Mouse (Mus musculus): ENCODE data around the gene Ddx54. TPM values are rescaled to one million over a fixed set of nuclear protein-coding genes. Genes with fewer than 3 reads are reported as not detected.

Gene Ddx54
- polyA plus RNA-seq (2015; fragmentation: Nextera tagmentation; extraction: Ambion mirVana) = 47.2 and 52.2 TPM in 2 replicates

- H3K9me3 ChIP-seq (replicated peaks) = no peaks in the 10 kb centered on the region
- peaks cover 38% of the 10 kb centered on the region for H3K36me3 ChIP-seq
- peak within 1 kb of the TSS; percentile 91 for H3K27ac ChIP-seq
- peak within 1 kb of the TSS; percentile 59 for H3K9ac ChIP-seq
- no peaks in the 10 kb centered on the region for H3K27me3 ChIP-seq
- peak within 1 kb of the TSS; percentile 86 for H3K4me2 ChIP-seq
- H3K4me3 ChIP-seq (replicated peaks) = peak within 1 kb of the TSS; percentile 63
- peaks cover 28% of the 10 kb centered on the region for H3K4me1 ChIP-seq
- under 1% methylated on average over 22 of the region's 22 CpGs for WGBS
- ATAC-seq (replicated peaks; ENCODE audit: low FRiP score) = peak; percentile 89
These were observed at the start of gene Ddx54, which contains the start of gene Rita1 for GRCm38 (mm10) chr5:120612442-120612821. Gene Ddx54 (plus strand): TSS chr5:120612739. Gene Rita1 (minus strand): TSS chr5:120612589.

GRCm38 (mm10) chr5:120562956-120563913, 49.3 kb upstream of the Ddx54 start:
- no peak overlapping the region for H3K4me3 ChIP-seq (replicated peaks)
- H3K36me3 ChIP-seq = no peaks in the 10 kb centered on the region
- H3K9ac ChIP-seq = no peak overlapping the region
- no peaks in the 10 kb centered on the region for H3K27me3 ChIP-seq
- no peaks in the 10 kb centered on the region for H3K9me3 ChIP-seq (replicated peaks)
- peak; percentile 69 for ATAC-seq (replicated peaks; ENCODE audit: low FRiP score)
- WGBS = 11% methylated on average over 28 of the region's 28 CpGs
- peaks cover 96% of the 10 kb centered on the region for H3K4me1 ChIP-seq
- H3K27ac ChIP-seq = peak overlapping the region; percentile 97
- H3K4me2 ChIP-seq = peak overlapping the region; percentile 40

- Histone ChIP-seq H3K27me3 (no peaks in the 10 kb centered on the region), H3K4me2 (peak overlapping the region; percentile 40; the same call in 1 of the 2 replicates), H3K27ac (peak overlapping the region; percentile 97), H3K4me1 (peaks cover 96% of the 10 kb centered on the region), H3K9me3 (replicated peaks) (no peaks in the 10 kb centered on the region), H3K4me3 (replicated peaks) (no peak overlapping the region), H3K36me3 (no peaks in the 10 kb centered on the region), H3K9ac (no peak overlapping the region)
- WGBS = 20% methylated on average over 4 of the region's 4 CpGs
- no peak for ATAC-seq (replicated peaks; ENCODE audit: low FRiP score)
These were observed 48.6 kb upstream of the Ddx54 start for GRCm38 (mm10) chr5:120563914-120564311.

- no peak overlapping the region for H3K4me3 ChIP-seq (replicated peaks)
- peaks cover 96% of the 10 kb centered on the region for H3K4me1 ChIP-seq
- H3K27ac ChIP-seq = peak overlapping the region; percentile 82
- no peak for ATAC-seq (replicated peaks; ENCODE audit: low FRiP score)
- H3K4me2 ChIP-seq = 0 out of 2 replicates have a peak overlapping the region, but pooled peaks have one; percentile 9
- H3K9ac ChIP-seq = 0 out of 2 replicates have a peak overlapping the region, but pooled peaks have one; percentile 21
- WGBS = 39% methylated on average over 15 of the region's 15 CpGs
- H3K36me3 ChIP-seq = no peaks in the 10 kb centered on the region
- H3K9me3 ChIP-seq (replicated peaks) = no peaks in the 10 kb centered on the region
- H3K27me3 ChIP-seq = no peaks in the 10 kb centered on the region
These were observed 47.2 kb upstream of the Ddx54 start for GRCm38 (mm10) chr5:120565171-120565905.

- no peak for ATAC-seq (replicated peaks; ENCODE audit: low FRiP score)
- Histone ChIP-seq H3K27ac (peak overlapping the region; percentile 82), H3K27me3 (no peaks in the 10 kb centered on the region), H3K9ac (0 out of 2 replicates have a peak overlapping the region, but pooled peaks have one; percentile 21), H3K4me2 (no peak overlapping the region), H3K36me3 (no peaks in the 10 kb centered on the region), H3K9me3 (replicated peaks) (no peaks in the 10 kb centered on the region), H3K4me3 (replicated peaks) (no peak overlapping the region), H3K4me1 (peaks cover 96% of the 10 kb centered on the region)
- 52% methylated on average over 5 of the region's 5 CpGs for WGBS
These were observed 46.4 kb upstream of the Ddx54 start for GRCm38 (mm10) chr5:120566101-120566500.

- no peak for ATAC-seq (replicated peaks; ENCODE audit: low FRiP score)
- Histone ChIP-seq H3K4me3 (replicated peaks) (no peak overlapping the region), H3K9me3 (replicated peaks) (no peaks in the 10 kb centered on the region), H3K36me3 (no peaks in the 10 kb centered on the region), H3K27ac (peak overlapping the region; percentile 82), H3K27me3 (no peaks in the 10 kb centered on the region), H3K4me1 (peaks cover 99% of the 10 kb centered on the region), H3K9ac (no peak overlapping the region), H3K4me2 (no peak overlapping the region)
- WGBS = 33% methylated on average over 9 of the region's 9 CpGs
These were observed 45.8 kb upstream of the Ddx54 start for GRCm38 (mm10) chr5:120566681-120567252.

- peak overlapping the region; percentile 10; the same call in 1 of the 2 replicates for H3K4me2 ChIP-seq
- no peaks in the 10 kb centered on the region for H3K36me3 ChIP-seq
- peaks cover 97% of the 10 kb centered on the region for H3K4me1 ChIP-seq
- WGBS = 10% methylated on average over 21 of the region's 21 CpGs
- peak overlapping the region; percentile 82 for H3K27ac ChIP-seq
- no peak overlapping the region for H3K4me3 ChIP-seq (replicated peaks)
- H3K27me3 ChIP-seq = 0 out of 2 replicates have a peak, but pooled peaks cover under 1% of the 10 kb centered on the region
- H3K9ac ChIP-seq = no peak overlapping the region; the same call in 1 of the 2 replicates
- no peaks in the 10 kb centered on the region for H3K9me3 ChIP-seq (replicated peaks)
- ATAC-seq (replicated peaks; ENCODE audit: low FRiP score) = no peak
These were observed 45.3 kb upstream of the Ddx54 start for GRCm38 (mm10) chr5:120567253-120567701.

GRCm38 (mm10) chr5:120567761-120568211, 44.8 kb upstream of the Ddx54 start:
- Histone ChIP-seq H3K9me3 (replicated peaks) (no peaks in the 10 kb centered on the region), H3K4me1 (peaks cover 95% of the 10 kb centered on the region), H3K4me2 (peak overlapping the region; percentile 10), H3K4me3 (replicated peaks) (no peak overlapping the region), H3K9ac (no peak overlapping the region; the same call in 1 of the 2 replicates), H3K27me3 (0 out of 2 replicates have a peak, but pooled peaks cover 5% of the 10 kb centered on the region), H3K27ac (peak overlapping the region; percentile 82), H3K36me3 (0 out of 2 replicates have a peak, but pooled peaks cover under 1% of the 10 kb centered on the region)
- WGBS = 43% methylated on average over 14 of the region's 14 CpGs
- no peak for ATAC-seq (replicated peaks; ENCODE audit: low FRiP score)

- 54% methylated on average over 9 of the region's 9 CpGs for WGBS
- no peak for ATAC-seq (replicated peaks; ENCODE audit: low FRiP score)
- H3K4me2 ChIP-seq = 0 out of 2 replicates have a peak overlapping the region, but pooled peaks have one; percentile 10
These were observed 44.2 kb upstream of the Ddx54 start for GRCm38 (mm10) chr5:120568336-120568768.

GRCm38 (mm10) chr5:120568964-120569363, 43.6 kb upstream of the Ddx54 start:
- H3K9me3 ChIP-seq (replicated peaks) = no peaks in the 10 kb centered on the region
- no peak for ATAC-seq (replicated peaks; ENCODE audit: low FRiP score)
- H3K4me3 ChIP-seq (replicated peaks) = no peak overlapping the region
- WGBS = 76% methylated on average over 4 of the region's 4 CpGs
- peaks cover 8% of the 10 kb centered on the region; the same call in 1 of the 2 replicates for H3K36me3 ChIP-seq
- H3K4me1 ChIP-seq = peaks cover 83% of the 10 kb centered on the region
- H3K4me2 ChIP-seq = no peak overlapping the region
- peaks cover 11% of the 10 kb centered on the region; the same call in 1 of the 2 replicates for H3K27me3 ChIP-seq
- peak overlapping the region; percentile 82 for H3K27ac ChIP-seq
- no peak overlapping the region for H3K9ac ChIP-seq

More at GRCm38 (mm10) chr5:120568336-120568768, 44.2 kb upstream of the Ddx54 start:
- no peak overlapping the region for H3K4me3 ChIP-seq (replicated peaks)
- no peak overlapping the region; the same call in 1 of the 2 replicates for H3K9ac ChIP-seq
- H3K4me1 ChIP-seq = peaks cover 89% of the 10 kb centered on the region
- peaks cover 6% of the 10 kb centered on the region; the same call in 1 of the 2 replicates for H3K36me3 ChIP-seq
- H3K9me3 ChIP-seq (replicated peaks) = no peaks in the 10 kb centered on the region
- peaks cover 9% of the 10 kb centered on the region; the same call in 1 of the 2 replicates for H3K27me3 ChIP-seq
- H3K27ac ChIP-seq = peak overlapping the region; percentile 82

- no peak for ATAC-seq (replicated peaks; ENCODE audit: low FRiP score)
- peaks cover 16% of the 10 kb centered on the region; the same call in 1 of the 2 replicates for H3K27me3 ChIP-seq
- H3K4me2 ChIP-seq = no peak overlapping the region
- no peak overlapping the region for H3K4me3 ChIP-seq (replicated peaks)
- peaks cover 8% of the 10 kb centered on the region; the same call in 1 of the 2 replicates for H3K36me3 ChIP-seq
- no peaks in the 10 kb centered on the region for H3K9me3 ChIP-seq (replicated peaks)
- H3K4me1 ChIP-seq = peaks cover 79% of the 10 kb centered on the region
- 58% methylated on average over 3 of the region's 3 CpGs for WGBS
- H3K27ac ChIP-seq = no peak overlapping the region
- no peak overlapping the region for H3K9ac ChIP-seq
These were observed 42.7 kb upstream of the Ddx54 start for GRCm38 (mm10) chr5:120569791-120570190.

All from kidney, embryonic 15.5 days (tissue).